Mouse (Mus musculus) spleen, postnatal 36 days (tissue): ENCODE measurements around the gene Ctnnd2.

Experiments used
- DNase-seq, 2 experiments: peaks; one replicate each; pipeline ENCODE4 v3.0.0; 2022; ENCODE audit warnings: low spot score in 2 of 2, mixed read lengths in 1 of 2

The Ctnnd2 gene

DNA sequence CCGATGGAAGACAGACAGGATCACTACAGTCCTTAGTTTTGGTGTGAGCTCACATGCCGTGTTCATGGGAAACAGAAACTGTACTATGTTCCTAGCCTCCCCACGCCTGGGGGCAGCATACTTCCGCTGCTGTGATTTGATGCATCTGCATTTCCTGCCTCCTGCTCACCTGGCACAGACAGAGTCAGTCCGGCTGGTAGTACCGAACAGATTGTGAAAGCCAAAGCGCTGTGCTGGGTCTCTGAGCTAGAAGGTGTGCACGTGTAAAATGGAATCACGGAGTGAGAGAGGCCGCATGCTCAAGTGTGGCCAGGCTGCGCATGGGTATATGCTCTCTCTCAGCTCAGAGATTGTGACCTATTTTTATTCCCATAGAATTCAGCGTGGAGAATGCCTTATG, 820.0 kb downstream of the Ctnnd2 start:
- DNase-seq = no peak

GRCm38 (mm10) chr15:30992901-30993300, 820.5 kb downstream of the Ctnnd2 start:
- no peak for DNase-seq

DNA sequence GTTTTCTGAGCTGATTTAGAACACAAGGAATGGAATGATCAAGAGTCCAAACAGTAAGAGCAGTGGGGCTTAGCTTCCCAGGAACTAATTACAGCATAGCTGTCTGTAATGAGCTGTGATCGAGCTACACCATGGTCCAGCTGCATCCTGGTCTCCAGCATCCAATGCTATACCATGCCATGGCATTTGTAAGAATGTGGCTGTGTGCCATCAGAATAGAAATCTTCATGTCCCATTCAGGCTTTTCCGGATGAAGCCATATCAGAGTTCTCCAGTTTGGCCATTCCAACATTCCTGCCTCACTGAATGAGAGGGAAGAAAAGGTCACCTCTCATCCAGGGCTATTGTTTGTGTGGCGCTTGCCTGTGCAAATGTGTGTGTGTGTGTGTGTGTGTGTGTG, 823.0 kb downstream of the Ctnnd2 start:
- DNase-seq = no peak

GRCm38 (mm10) chr15:31004468-31004867, 832.1 kb downstream of the Ctnnd2 start:
- DNase-seq = no peak

DNA sequence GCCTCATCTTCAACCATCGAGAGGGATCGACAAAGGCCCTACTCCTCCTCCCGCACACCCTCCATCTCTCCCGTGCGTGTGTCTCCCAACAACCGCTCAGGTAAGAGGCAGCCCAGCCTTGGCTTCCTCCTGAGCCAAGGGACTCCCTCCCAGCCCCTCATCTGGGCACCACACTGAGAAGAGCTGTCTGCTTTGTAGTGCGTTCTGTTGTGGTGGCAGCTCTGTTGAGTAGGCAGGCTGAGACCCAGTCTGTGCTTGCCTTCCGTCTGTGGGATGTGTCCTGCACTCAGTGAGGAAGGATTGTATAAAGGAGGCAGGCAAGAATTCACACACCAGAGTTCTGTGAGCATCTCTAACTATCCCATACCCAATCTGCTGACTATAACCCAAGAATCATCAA, 832.6 kb downstream of the Ctnnd2 start:
- no peak for DNase-seq

DNA sequence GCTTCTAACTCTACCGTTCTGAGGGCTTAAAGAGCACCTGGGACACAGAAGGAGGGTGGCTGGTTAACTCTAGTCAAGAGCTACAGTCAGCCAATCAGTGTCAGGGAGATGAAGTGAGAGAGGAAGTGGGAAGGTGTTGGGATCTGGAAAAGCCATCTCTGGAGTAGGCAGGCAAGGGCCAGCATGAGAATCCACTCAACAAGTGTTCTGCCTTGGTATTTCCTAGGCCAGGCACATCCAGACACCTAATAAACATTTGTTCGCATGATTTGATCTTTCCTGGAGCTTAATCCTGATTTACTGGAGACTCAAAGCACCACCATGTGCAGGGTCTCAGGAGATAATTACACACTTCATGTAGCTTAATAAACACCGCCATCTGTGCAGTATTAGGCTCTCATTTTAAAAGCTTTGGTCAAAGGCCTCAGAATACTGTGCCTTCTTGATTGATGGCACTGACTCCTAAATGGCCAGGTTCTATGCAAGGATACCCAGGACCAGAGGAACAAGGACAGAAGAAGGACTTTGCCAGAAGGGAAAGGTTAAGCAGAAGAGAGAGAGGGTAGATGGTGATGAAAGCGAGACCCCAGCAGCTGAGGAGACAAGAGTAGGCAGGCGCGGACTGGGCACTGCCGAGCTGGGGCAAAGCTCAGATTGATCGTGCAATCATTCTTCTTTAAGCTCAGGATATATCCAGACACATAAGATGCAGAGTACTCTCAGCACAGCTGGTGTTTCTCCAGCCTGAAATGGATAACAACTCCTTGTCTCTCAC, 833.8 kb downstream of the Ctnnd2 start:
- no peak for DNase-seq

DNA sequence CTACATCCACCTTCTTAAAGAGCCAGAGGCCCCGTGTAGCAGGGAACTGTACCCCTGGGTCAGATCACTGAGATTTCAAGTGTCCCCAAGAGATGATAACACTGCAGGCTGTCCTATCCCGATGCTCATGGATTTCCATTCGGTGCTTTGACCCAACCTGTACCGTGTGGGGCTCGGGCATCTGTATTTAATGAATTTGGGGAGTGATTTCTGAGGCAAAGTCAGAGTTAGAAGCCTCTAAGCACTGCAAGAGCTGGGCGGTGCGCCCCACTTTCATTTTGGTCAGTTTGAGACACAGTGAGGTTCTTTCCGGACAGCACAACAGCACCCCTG, 834.4 kb downstream of the Ctnnd2 start:
- no peak for DNase-seq

GRCm38 (mm10) chr15:31008594-31008993, 836.2 kb downstream of the Ctnnd2 start:
- DNase-seq = no peak

DNA sequence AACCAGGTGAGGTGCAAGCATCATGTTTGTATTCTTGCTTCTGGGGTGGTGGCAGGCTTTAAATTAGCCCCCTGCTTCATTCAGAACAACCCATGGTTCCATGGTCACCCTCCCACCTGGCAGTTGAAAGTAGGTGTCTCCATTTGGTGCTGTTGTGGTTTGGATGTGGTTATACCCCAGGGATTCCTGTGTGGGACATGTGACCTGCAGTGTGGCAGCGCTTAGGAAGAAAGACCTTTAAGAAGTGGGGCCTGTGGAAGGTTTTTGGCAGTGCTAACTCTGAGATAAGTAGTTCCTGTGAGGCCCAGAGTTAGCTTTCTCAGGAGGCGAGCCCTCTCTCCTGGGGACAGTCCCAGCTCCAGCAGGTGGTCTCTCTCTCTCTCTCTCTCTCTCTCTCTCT, 848.4 kb downstream of the Ctnnd2 start:
- DNase-seq = no peak

- no peak for DNase-seq
Observed at GRCm38 (mm10) chr15:31022012-31022411, 849.6 kb downstream of the Ctnnd2 start.

DNA sequence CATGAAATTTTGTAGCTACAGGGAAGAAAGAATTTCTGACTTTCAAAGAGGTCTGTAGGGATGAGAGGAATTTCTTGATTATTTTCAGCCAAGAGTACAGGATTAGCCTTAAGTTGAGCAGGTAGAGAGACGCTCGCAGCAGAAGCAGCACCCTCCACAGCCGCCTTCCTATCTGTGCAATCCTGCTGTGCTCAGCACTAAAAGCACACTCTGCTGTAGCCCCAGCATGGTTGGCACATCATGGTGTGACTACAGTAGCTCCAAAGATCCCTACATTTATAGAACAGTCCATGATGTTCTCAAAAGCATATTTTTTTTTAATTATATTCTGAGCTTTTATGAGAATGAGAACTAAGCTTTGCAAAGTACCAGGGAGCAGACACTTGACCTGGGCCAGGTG, 850.1 kb downstream of the Ctnnd2 start:
- no peak for DNase-seq

GRCm38 (mm10) chr15:31023766-31024165, 851.4 kb downstream of the Ctnnd2 start:
- no peak for DNase-seq

DNA sequence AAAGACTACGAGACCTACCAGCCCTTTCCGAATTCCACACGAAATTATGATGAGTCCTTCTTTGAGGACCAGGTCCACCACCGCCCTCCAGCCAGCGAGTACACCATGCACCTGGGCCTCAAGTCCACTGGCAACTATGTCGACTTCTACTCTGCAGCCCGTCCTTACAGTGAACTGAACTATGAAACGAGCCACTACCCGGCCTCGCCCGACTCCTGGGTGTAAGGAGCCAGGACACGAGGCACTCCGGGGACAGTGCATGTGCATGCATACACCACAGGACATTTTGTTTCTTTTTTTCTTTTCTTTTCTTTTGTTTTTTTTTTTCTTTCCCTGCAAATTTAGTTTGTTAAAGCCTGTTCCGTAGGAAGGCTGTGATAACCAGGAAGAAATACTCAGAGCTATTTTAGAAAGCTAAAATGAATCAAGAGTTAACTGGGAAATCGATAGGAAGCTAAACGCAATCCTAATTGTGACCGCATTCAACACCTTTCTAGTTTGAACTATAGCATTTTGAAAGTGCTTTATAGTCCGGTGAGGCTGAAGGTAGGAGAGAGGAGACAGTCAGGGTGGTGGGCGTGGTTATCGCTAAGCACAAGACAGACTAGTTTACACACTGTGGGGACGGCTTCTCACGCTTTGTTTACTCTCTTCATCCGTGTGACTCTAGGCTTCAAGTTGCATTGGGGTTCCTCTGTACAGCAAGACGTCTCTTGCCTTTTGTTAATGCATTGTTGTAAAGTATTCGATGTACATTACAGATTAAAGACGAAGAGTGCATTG, 855.2 kb downstream of the Ctnnd2 start:
- DNase-seq = no peak

DNA sequence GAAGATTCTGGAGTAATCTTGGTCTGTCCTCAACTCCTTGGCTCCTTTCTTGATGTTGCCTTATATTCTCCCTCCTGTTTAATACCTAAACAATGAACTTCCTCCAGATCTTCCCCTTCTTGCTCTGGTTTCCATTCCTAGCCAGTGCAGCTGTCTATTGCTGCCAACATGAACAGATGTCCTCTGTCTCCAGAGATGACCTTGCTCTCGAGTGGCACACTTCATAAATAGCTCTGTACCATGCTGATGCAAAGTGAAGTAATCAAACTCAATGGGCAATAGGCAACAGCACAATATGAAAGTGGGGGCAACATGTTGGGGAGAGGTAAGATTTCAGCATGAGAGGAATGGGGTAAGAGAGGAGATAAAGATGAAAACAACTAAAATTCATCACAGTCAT, 872.6 kb downstream of the Ctnnd2 start:
- DNase-seq = no peak

- DNase-seq = no peak
Observed at GRCm38 (mm10) chr15:31051496-31051895, 879.1 kb downstream of the Ctnnd2 start.

- DNase-seq = no peak
Observed at GRCm38 (mm10) chr15:31056145-31056544, 883.8 kb downstream of the Ctnnd2 start.

DNA sequence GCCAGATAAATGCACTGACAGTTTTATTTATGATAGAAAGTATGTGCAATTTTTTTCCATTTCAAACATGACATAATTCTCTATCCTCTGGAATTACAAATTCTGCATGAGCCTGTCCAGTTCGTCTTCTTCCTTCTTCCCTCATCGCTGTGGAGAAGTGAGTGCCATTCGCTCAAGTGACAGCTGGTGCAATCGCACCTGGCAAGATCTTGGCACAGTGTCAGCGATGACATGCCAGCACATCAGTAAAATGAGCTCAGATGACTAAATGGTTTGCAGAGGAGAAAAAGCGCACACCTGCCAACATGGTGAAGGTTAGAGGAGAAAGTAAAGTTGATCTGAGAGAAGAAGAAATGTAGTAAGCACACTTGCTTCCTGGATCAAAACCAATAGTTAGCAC, 885.9 kb downstream of the Ctnnd2 start:
- DNase-seq = no peak

DNA sequence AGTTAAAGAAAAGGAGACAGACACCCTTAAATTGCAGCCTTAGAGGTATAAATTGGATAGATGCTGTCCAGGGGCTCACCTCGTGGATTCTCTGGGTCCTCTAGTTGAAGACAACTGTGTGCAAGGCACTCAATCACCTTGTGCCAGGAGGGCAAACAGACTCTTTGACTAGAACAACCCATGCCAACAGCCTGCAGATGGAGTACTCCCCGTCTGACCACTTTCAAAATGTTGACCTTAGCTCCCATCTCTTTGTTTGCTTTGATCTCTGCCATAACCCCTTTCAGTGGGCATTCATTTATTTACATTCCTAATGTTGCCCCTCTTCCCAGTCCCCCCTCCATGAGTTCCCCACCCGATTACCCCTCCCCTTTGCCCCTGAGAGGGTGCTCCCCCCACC, 891.3 kb downstream of the Ctnnd2 start:
- DNase-seq = no peak

GRCm38 (mm10) chr15:31068127-31068526, 895.7 kb downstream of the Ctnnd2 start:
- DNase-seq = no peak

DNA sequence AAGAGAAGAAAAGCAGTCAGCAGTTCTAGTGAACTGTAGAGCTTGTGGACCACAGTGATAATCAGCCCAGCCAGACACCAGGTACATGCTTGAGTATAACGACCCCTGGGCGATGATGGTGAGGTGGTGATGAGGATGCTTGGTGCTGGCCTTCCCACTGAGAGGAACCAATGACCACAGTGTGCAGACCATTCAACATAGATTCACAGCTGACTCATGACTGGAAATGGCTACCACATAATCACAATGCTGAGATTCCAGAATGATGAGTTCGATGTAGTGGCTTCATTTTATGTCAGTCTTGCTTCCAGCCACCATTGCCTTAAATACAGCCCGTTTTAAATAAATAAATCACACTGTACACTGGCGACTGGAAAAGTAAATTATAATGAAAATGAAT, 897.9 kb downstream of the Ctnnd2 start:
- DNase-seq = no peak
